Mouse (Mus musculus) embryonic facial prominence, embryonic 14.5 days (tissue): ENCODE results near the gene Pnn. TPM values are rescaled to one million over a fixed set of nuclear protein-coding genes. Genes with fewer than 3 reads are reported as not detected.
A peak's percentile ranks its signal among the peaks of the same experiment; 100 is the strongest.
"Not testable (repeated sequence)": the region's sequence is repeated elsewhere in the genome, so short reads cannot be mapped to it uniquely, and the experiment has no call there.

Source experiments
- ATAC-seq: fragments of 200-750 bp; cut with Nextera tagmentation; 2 replicates; pipeline ENCODE4 v1.8.0; 2017; ENCODE audit warnings: low read depth, moderate number of reproducible peaks, moderate TSS enrichment
- DNase-seq: peaks from one replicate; pipeline ENCODE4 v3.0.0-alpha.2; 2015; ENCODE audit warnings: low spot score
- H3K27ac ChIP-seq: fragments of 300-500 bp; sonication (generic); replicated peaks from 2 replicates; pipeline ENCODE4 v1.5.1; 2014; ENCODE audit warnings: low read depth, mild to moderate bottlenecking, low read length, moderate library complexity
- H3K27me3 ChIP-seq: fragments of 300-500 bp; sonication (generic); replicated peaks from 2 replicates; pipeline ENCODE4 v1.6.1; 2014; ENCODE audit warnings: low read length; ENCODE audit not compliant: control insufficient read depth, insufficient read depth
- H3K36me3 ChIP-seq: fragments of 300-500 bp; sonication (generic); 2 replicates; pipeline ENCODE4 v1.6.1; 2014; ENCODE audit warnings: low read length, mixed read lengths; ENCODE audit not compliant: control insufficient read depth, insufficient read depth
- H3K4me1 ChIP-seq: fragments of 300-500 bp; sonication (generic); 2 replicates; pipeline ENCODE4 v1.6.1; 2014; ENCODE audit warnings: antibody characterized with exemption, low read length; ENCODE audit not compliant: control insufficient read depth, insufficient read depth
- H3K4me2 ChIP-seq: fragments of 300-500 bp; sonication (generic); 2 replicates; pipeline ENCODE4 v1.6.1; 2014; ENCODE audit warnings: low read depth, mild to moderate bottlenecking, low read length, moderate library complexity, mixed read lengths
- H3K4me3 ChIP-seq: fragments of 300-500 bp; sonication (generic); 2 replicates; pipeline ENCODE4 v1.5.1; 2014; ENCODE audit warnings: low read depth, mild to moderate bottlenecking, low read length
- H3K9ac ChIP-seq: fragments of 300-500 bp; sonication (generic); 2 replicates; pipeline ENCODE4 v1.6.1; 2014; ENCODE audit warnings: low read depth, mild to moderate bottlenecking, low read length, moderate library complexity, mixed read lengths
- H3K9me3 ChIP-seq: fragments of 300-500 bp; sonication (generic); 2 replicates; pipeline ENCODE4 v1.6.1; 2016; ENCODE audit warnings: low read length; ENCODE audit not compliant: control insufficient read depth
- WGBS: fragments of 180-500 bp; shearing (Covaris S2); extraction: QIAGEN DNeasy Blood & Tissue Kit; methylation state at CpG from one replicate; pipeline ENCODE4 v1.1.7; 2014; 5-methylcytosine and 5-hydroxymethylcytosine counted together
- polyA plus RNA-seq: library from polyadenylated mRNA; unstranded; fragments of >200 nt; fragmentation: Nextera tagmentation; extraction: Ambion mirVana; gene quantifications from 2 replicates; pipeline ENCODE4 v1.2.1, GENCODE M21; 2014

The Pnn gene
- polyA plus RNA-seq, 1 experiment from 2014 or later = 73.4 TPM

- Histone ChIP-seq H3K9me3 (0 out of 2 replicates have a peak, but pooled peaks cover 4% of the 10 kb centered on the region), H3K4me3 (no peak overlapping the region), H3K27me3 (no peaks in the 10 kb centered on the region), H3K4me2 (no peak overlapping the region), H3K36me3 (peaks cover 42% of the 10 kb centered on the region), H3K27ac (no peak overlapping the region), H3K4me1 (no peaks in the 10 kb centered on the region), H3K9ac (no peak overlapping the region)
- DNase-seq = no peak
- WGBS = 97% methylated on average over 3 of the region's 3 CpGs
- no peak for ATAC-seq
Observed at GRCm38 (mm10) chr12:59052470-59052869, 14.2 kb upstream of the Pnn start.

GRCm38 (mm10) chr12:59053166-59053565, 13.5 kb upstream of the Pnn start:
- Histone ChIP-seq H3K9ac (no peak overlapping the region), H3K36me3 (peaks cover 45% of the 10 kb centered on the region), H3K4me2 (no peak overlapping the region), H3K4me3 (no peak overlapping the region), H3K27me3 (no peaks in the 10 kb centered on the region), H3K4me1 (no peaks in the 10 kb centered on the region), H3K9me3 (0 out of 2 replicates have a peak, but pooled peaks cover 4% of the 10 kb centered on the region), H3K27ac (no peak overlapping the region)
- 90% methylated on average over 5 of the region's 5 CpGs for WGBS
- DNase-seq (no peak), ATAC-seq (no peak)

GRCm38 (mm10) chr12:59053976-59054375, 12.7 kb upstream of the Pnn start:
- H3K27ac ChIP-seq = no peak overlapping the region
- no peak overlapping the region for H3K9ac ChIP-seq
- DNase-seq (no peak), ATAC-seq (no peak)
- H3K27me3 ChIP-seq = no peaks in the 10 kb centered on the region
- peaks cover 43% of the 10 kb centered on the region for H3K36me3 ChIP-seq
- H3K9me3 ChIP-seq = 0 out of 2 replicates have a peak, but pooled peaks cover 4% of the 10 kb centered on the region
- no peak overlapping the region for H3K4me3 ChIP-seq
- no peak overlapping the region for H3K4me2 ChIP-seq
- H3K4me1 ChIP-seq = no peaks in the 10 kb centered on the region

GRCm38 (mm10) chr12:59055196-59055850, 11.4 kb upstream of the Pnn start:
- Histone ChIP-seq H3K27me3 (no peaks in the 10 kb centered on the region), H3K36me3 (peaks cover 36% of the 10 kb centered on the region), H3K9ac (no peak overlapping the region), H3K4me1 (peaks cover 6% of the 10 kb centered on the region), H3K27ac (no peak overlapping the region), H3K9me3 (0 out of 2 replicates have a peak, but pooled peaks cover 4% of the 10 kb centered on the region), H3K4me2 (no peak overlapping the region), H3K4me3 (no peak overlapping the region)
- WGBS = 80% methylated on average over 4 of the region's 4 CpGs
- ATAC-seq (no peak), DNase-seq (no peak)

GRCm38 (mm10) chr12:59056222-59056621, 10.5 kb upstream of the Pnn start:
- Histone ChIP-seq H3K4me2 (no peak overlapping the region), H3K4me1 (peaks cover 6% of the 10 kb centered on the region), H3K27me3 (no peaks in the 10 kb centered on the region), H3K27ac (no peak overlapping the region), H3K9ac (no peak overlapping the region), H3K9me3 (0 out of 2 replicates have a peak, but pooled peaks cover 4% of the 10 kb centered on the region), H3K36me3 (peaks cover 36% of the 10 kb centered on the region), H3K4me3 (no peak overlapping the region)
- no peak for ATAC-seq
- over 99% methylated on average over 11 of the region's 11 CpGs for WGBS
- no peak for DNase-seq

GRCm38 (mm10) chr12:59058242-59058641, 8.4 kb upstream of the Pnn start:
- H3K4me3 ChIP-seq, H3K4me2 ChIP-seq, ATAC-seq, H3K27ac ChIP-seq, H3K27me3 ChIP-seq, H3K4me1 ChIP-seq, H3K9ac ChIP-seq, DNase-seq, H3K9me3 ChIP-seq: not testable (repeated sequence)
- WGBS = 87% methylated on average over 5 of the region's 5 CpGs
- peaks cover 30% of the 10 kb centered on the region for H3K36me3 ChIP-seq

- 33% methylated on average over 4 of the region's 4 CpGs for WGBS
Observed at GRCm38 (mm10) chr12:59060322-59060721, 6.4 kb upstream of the Pnn start.

GRCm38 (mm10) chr12:59060993-59061595, 5.6 kb upstream of the Pnn start, which contains the start of gene Trappc6b:
TSS of gene Trappc6b (minus strand) at chr12:59061472.
- no peaks in the 10 kb centered on the region; the same call in 1 of the 2 replicates for H3K27me3 ChIP-seq
- ATAC-seq (peak; percentile 98), DNase-seq (peak; percentile 89)
- 0 out of 2 replicates have a peak, but pooled peaks cover 4% of the 10 kb centered on the region for H3K9me3 ChIP-seq
- H3K36me3 ChIP-seq = peaks cover 27% of the 10 kb centered on the region
- peak within 1 kb of the TSS; percentile 79 for H3K9ac ChIP-seq
- peak within 1 kb of the TSS; percentile 87 for H3K27ac ChIP-seq
- H3K4me3 ChIP-seq = peak within 1 kb of the TSS; percentile 54
- peak within 1 kb of the TSS; percentile 71 for H3K4me2 ChIP-seq
- WGBS = under 1% methylated on average over 27 of the region's 49 CpGs
- peaks cover 6% of the 10 kb centered on the region for H3K4me1 ChIP-seq

More at GRCm38 (mm10) chr12:59060322-59060721, 6.4 kb upstream of the Pnn start:
- Histone ChIP-seq H3K4me1 (peaks cover 6% of the 10 kb centered on the region), H3K4me2 (peak overlapping the region; percentile 71), H3K36me3 (peaks cover 30% of the 10 kb centered on the region), H3K4me3 (peak overlapping the region; percentile 54), H3K27ac (peak overlapping the region; percentile 87), H3K9me3 (0 out of 2 replicates have a peak, but pooled peaks cover 4% of the 10 kb centered on the region), H3K27me3 (no peaks in the 10 kb centered on the region; the same call in 1 of the 2 replicates), H3K9ac (peak overlapping the region; percentile 79)
- no peak for ATAC-seq
- DNase-seq = no peak
